Mouse (Mus musculus): ENCODE results near the gene Slc35a3.
A peak's percentile ranks its signal among the peaks of the same experiment; 100 is the strongest.
"Not testable (repeated sequence)": the region's sequence is repeated elsewhere in the genome, so short reads cannot be mapped to it uniquely, and the experiment has no call there.

The Slc35a3 gene

GRCm38 (mm10) chr3:116698786-116699185 is 13.8 kb downstream of the Slc35a3 start:
- no peak for DNase-seq (ENCODE audit: low spot score in 2 of 2)

DNA sequence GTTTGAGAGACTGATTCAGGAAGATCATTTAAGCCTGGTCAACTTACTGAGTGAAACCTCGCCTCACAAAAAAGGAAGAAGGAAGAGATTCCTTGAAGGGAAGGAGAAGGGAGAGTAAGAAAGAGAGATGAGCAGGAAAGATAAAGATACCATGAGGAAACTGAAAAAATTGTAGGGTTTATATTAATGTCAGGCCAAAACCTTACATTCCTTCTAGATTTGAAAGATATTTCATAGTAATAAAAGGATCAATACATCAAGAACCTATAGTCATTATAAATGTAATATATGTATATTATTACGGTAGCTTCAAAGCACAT is 17.0 kb downstream of the Slc35a3 start:
- no peak for DNase-seq (ENCODE audit: low spot score in 2 of 2)

DNA sequence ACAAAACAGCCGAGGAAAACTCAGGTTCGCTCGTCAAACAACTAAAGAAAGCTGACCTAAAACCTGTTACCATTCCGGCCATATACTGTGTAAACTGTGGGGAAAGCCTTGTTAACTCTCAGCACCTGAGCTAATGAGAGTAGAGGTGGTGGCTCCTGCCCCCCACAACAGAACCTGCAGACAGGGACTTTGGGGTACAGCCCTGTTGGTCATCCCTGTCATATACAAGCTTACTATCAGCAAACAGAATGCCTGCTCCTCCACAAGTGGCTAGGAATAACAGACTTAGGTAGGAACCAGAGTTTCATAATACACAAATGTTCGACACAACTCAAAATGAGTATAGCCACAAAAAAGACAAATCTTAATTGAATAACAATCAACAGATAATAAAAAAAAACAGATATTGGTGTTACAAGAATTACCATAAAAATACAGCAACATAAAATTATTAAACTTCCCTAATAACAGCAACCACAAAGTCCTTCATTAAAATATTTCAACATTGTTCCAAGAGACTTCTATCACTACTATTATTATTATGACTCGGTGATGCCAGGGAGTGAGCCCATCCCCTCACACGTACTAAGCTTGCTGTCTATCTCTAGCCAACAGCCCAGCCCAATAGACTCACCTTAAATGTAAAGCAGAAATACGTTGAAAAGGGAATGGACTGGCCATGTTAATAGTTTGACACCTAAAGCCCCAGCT is 17.5 kb downstream of the Slc35a3 start:
- no peak for DNase-seq (ENCODE audit: low spot score in 2 of 2)

GRCm38 (mm10) chr3:116694312-116694711 is 18.3 kb downstream of the Slc35a3 start:
- DNase-seq (ENCODE audit: low spot score in 2 of 2), result no peak

- DNase-seq (ENCODE audit: low spot score in 2 of 2), result no peak
Measured at GRCm38 (mm10) chr3:116681160-116681559, 31.5 kb downstream of the Slc35a3 start, which contains the start of gene Gm43191. Gene Gm43191 (minus strand): TSS chr3:116681260.

- not testable (repeated sequence) for DNase-seq (ENCODE audit: low spot score in 2 of 2)
Measured at GRCm38 (mm10) chr3:116664281-116664680, 48.4 kb downstream of the Slc35a3 start.

DNA sequence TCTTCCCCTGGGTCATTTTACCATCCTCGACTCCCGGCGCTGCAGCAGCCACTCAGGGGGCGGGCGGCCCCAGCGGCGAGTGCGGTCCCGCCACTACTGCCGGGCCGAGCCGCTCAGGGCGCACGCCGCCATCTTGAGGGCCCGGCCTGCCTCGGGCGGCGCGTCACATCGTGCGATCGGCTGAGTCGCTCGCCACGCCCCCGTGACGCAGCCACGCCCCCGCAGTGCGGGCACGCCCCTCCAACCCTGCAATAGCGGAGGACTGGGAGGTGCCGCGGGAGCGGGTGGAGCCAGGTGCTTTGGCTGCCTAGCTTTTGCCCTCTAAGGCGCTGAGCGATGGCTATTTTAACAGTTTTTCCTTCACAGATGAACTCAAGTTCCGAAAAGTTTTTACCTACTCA is 50.2 kb downstream of the Slc35a3 start, which contains the start of gene Mfsd14a:
TSS of gene Mfsd14a (minus strand) at position 215 of the 401 bp plus-strand sequence.
- DNase-seq (ENCODE audit: low spot score in 2 of 2), result peak; percentile 96 to 97

- peak; percentile 23 for DNase-seq (ENCODE audit: low spot score in 2 of 2)
Measured at GRCm38 (mm10) chr3:116661870-116662414, 50.7 kb downstream of the Slc35a3 start.

DNA sequence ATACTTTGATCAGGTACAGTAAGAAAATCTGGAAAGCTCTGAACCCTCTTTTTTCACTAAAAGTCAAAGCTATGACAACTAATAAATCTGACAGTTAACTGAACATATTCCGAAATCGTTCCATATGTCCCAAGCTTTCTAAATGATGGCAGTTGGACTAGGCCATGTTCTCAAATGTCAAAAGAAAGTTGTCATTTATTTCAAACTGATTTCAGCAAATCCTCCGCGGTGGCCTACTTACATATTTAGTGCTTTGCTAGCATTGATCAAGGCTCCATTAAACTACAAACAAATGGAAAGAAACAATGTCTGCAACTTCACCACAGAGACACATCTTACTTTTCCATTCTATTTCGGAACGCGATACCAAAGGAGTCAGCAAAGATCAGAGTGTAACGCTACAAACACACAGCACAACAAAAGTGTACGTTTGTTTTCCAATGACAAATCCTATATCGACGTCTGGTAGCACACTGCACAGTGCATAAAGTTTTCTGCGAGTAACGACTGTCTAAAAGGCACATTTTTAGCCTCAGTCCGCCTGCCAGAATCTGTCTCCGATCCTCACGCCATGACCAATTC is 51.3 kb downstream of the Slc35a3 start:
- DNase-seq (ENCODE audit: low spot score in 2 of 2), result no peak

- DNase-seq (ENCODE audit: low spot score in 2 of 2), result no peak
Measured at GRCm38 (mm10) chr3:116659856-116660430, 52.7 kb downstream of the Slc35a3 start.

- DNase-seq (ENCODE audit: low spot score in 2 of 2), result no peak
Measured at GRCm38 (mm10) chr3:116658928-116659565, 53.6 kb downstream of the Slc35a3 start.

GRCm38 (mm10) chr3:116656184-116656965 is 56.3 kb downstream of the Slc35a3 start:
- DNase-seq (ENCODE audit: low spot score in 2 of 2), result no peak

- not testable (repeated sequence) for DNase-seq (ENCODE audit: low spot score in 2 of 2)
Measured at GRCm38 (mm10) chr3:116654051-116654450, 58.6 kb downstream of the Slc35a3 start.

GRCm38 (mm10) chr3:116653278-116653945 is 59.2 kb downstream of the Slc35a3 start:
- DNase-seq (ENCODE audit: low spot score in 2 of 2), result no peak

DNA sequence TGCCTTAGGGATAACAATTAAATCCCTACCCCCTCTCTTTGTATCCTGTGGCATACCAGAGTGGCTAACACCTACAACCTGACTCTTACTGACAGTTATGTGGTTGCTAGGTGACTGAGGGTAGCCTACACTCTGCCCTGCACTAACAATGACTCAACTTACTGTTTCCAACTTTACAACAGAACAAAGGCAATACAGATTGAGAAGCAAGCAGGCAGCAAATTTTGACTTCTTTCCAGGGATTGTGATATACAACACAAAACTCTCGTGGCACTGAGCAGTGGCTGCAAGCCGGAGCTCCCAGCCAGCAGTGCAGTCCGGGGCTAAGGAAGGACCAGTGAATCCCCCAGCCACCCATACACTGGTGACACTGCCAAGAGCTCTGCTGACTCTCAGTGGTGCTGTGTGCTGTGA is 60.6 kb downstream of the Slc35a3 start:
- DNase-seq (ENCODE audit: low spot score in 2 of 2), result no peak

- no peak for DNase-seq (ENCODE audit: low spot score in 2 of 2)
Measured at GRCm38 (mm10) chr3:116650698-116651097, 61.9 kb downstream of the Slc35a3 start.

DNA sequence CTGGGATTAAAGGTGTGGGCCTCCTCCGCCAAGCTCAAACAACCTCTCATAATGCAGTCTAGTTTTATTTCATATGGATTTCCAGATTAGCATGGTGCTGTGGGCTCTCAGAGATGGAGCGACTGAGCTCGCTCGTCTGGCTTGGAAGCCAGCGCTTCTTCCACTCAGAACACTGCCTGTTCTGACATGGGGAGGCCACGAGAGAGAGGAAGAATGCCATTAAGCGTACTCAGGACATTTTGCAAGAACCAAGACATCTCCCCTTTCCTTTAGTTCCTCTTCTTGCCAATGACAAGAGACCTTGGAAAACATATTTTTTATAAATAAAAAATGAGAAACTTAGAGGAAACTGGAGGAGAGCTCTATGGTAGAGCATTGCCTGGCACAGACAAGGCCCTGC is 63.8 kb downstream of the Slc35a3 start:
- no peak for DNase-seq (ENCODE audit: low spot score in 2 of 2)

GRCm38 (mm10) chr3:116646387-116646786 is 66.2 kb downstream of the Slc35a3 start:
- DNase-seq (ENCODE audit: low spot score in 2 of 2), result no peak

DNA sequence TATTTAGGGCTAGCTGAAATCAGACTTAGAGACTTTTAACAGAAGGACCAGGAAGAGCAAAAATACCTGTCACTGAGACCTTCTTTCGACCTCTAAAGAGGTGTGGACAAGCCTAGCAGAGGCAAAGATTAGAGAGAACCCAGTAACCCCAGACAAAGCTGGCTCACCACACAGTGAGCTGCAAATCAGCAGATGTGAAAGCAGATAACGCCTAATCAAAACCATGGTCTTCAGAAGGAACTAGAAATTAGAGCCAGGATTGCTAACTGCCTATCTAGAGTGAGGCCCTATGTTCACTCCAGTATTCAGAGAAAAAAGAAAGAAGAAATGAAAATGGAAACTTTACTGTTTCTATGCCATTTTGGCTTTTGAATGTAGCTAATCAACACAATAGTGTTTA is 70.3 kb downstream of the Slc35a3 start:
- no peak for DNase-seq (ENCODE audit: low spot score in 2 of 2)

- DNase-seq (ENCODE audit: low spot score in 2 of 2), result no peak
Measured at GRCm38 (mm10) chr3:116641811-116642371, 70.7 kb downstream of the Slc35a3 start.

DNA sequence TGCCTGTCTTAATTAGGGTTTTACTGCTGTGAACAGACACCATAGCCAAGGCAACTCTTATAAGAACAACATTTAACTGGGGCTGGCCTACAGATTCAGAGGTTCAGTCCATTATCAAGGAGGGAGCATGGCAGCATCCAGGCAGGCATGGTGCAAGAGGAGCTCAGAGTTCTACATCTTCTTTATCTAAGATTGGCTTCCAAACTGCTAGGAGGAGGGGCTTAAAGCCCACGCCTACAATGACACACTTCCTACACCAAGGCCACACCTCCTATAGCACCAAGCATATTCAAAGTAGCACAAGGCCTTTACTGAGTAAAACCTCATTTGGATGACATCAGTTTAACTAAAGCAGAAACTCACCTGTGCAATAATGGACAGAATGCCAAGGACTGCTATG is 72.6 kb downstream of the Slc35a3 start:
- no peak for DNase-seq (ENCODE audit: low spot score in 2 of 2)
